Mouse (Mus musculus): Measurements from ENCODE around the gene Syngr1.
A peak's percentile ranks its signal among the peaks of the same experiment; 100 is the strongest.

Syngr1 gene

DNA sequence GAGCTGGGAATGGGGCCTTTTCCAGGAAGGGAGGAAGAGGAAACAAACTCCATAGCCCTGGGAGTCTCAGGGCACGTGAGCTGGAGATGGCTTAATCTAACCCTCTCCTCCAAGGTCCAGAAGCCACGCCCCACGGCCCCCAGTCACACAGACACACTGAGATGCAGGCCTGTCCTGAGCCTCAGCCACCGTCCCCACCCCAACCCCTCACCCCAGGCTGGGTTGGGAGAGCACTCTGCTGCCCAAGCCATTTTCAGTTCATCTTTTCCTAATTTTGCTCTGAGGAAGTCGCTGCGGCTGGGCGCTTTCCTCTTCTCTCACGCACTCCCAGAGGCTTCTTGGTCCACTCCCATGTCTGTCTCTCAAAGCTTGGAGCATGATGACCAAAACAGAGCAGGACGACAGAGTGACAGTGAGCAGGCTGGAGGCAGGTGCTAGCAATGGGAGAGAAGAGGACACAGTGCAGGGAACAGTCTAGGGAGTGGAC lies 19.1 kb upstream of the Syngr1 start:
- DNase-seq = peak; percentile 30

DNA sequence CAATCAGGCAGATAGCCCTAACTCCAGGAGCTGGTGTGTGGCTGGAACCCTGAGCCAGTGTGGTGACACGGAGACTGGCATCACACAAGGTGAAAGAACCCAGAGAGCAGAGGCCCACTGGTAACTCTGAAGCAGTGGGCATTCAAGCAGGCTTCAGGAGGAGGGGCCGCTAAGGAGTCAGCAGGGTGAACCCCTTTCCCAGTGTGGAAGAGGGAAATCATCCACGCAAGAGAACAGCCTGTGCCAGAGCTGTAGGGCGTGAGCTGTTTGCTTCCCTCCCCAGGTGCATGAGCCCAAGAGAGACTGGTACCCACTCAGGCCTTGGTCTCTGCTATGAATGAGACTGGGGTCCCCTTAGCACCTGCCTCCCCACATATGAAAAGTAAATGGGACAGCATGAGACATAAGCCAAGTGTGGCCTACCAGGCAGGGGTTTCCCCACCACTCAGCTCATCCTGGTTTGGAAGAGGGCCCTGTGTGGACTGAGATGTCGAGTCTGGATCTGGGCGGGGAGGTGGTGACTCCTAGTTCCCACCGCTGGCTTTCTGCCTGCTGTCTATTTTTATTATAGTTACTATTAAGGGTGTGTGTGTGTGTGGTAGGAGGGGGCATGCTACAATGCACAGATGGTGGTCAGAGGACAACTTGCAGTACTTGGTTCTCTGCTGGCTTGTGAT lies 18.4 kb upstream of the Syngr1 start:
- no peak for DNase-seq

DNA sequence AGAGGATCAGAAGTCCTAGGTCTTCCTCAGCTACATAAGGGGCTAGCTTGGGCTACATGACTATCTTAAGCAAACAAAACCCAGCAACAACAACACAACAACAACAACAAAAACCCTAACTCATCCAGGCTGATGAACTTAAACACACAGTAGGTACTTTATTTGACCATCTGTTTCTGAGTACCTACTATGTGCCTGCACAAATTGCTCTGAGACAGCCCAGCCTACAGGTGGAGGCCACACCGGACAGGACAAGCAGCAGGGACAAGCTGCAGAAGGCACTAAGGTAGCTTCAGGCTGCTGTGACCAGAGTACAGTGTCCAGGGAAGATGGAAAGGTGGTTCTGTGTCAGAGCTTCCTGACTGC lies 17.9 kb upstream of the Syngr1 start:
- no peak for DNase-seq

DNA sequence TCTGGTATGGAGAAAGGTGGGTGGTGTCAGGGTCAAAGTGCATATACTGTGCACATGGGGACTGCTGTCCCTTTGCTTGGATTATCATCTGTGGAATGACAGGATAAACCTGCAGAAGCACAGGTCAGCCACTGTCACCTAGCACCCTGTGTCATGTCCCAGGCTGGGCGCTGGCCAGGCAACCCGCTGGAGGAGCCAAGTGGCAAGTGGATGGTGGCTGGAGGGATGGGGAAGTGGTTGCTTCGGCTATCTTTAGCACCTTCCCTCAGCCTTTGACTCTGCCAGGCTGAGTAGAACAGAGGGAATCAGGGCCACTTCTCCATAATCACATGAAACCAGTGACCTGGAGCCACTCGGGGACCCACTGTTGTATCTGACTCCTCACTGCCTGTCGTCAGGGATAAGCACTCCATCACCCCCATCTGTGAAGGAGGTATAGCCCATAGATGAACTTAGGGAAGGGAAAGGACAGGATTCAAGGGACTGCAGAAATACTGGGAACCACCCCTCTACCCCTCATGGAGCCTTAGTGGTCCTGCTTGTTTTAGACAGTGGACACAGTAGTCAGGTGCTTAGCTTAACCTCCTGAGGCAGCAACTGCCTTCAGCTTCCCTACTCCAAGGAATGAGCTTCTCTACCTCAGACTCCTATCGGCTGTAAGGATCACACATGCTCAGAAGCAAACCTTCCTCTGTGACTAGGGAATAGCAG lies 16.3 kb upstream of the Syngr1 start:
- DNase-seq = no peak

DNA sequence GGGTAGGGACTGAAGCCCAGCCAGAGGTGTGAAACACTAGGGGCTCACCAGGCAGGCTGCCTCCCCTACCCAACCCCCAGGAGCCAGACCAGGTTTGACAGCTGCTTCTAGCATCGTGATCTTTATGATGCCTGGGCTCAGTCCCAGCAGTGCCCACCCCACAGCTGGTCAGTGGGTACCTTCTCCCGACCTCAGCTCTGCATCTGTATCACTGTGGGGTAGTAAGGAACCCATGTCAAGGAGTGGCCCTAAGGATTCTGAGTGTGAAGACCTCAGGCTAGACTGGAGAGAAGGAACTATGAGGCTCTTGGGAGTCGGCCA lies 15.8 kb upstream of the Syngr1 start:
- no peak for DNase-seq

DNA sequence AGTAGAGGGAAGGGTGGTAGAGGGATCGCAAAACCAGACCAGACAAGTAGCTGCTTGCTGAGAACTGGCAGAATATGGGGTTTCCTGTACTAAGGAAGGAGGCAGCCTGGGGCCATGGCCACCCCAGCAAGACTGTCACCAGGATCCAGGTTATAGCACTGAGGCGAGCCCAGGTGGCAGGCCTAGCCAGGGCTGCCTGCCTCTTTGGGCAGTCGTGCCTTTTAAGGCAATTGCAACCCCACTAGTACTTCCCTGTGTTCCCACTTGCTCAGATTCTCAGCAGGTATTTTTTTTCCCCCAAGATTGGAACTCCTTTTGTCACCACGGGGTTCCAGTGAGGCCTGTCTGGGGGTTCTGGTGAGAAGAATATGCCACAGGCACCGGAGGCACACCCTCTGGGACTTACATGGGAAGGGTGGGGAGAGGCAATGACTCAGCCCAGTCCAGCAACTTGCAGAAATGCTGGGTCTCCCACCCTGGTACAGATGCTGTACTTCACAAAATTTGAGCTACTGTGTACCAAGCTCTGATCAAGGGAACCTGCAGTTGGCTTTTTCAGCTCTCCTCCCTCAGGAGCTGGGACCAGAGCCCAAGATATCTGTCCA lies 15.3 kb upstream of the Syngr1 start:
- DNase-seq = no peak

DNA sequence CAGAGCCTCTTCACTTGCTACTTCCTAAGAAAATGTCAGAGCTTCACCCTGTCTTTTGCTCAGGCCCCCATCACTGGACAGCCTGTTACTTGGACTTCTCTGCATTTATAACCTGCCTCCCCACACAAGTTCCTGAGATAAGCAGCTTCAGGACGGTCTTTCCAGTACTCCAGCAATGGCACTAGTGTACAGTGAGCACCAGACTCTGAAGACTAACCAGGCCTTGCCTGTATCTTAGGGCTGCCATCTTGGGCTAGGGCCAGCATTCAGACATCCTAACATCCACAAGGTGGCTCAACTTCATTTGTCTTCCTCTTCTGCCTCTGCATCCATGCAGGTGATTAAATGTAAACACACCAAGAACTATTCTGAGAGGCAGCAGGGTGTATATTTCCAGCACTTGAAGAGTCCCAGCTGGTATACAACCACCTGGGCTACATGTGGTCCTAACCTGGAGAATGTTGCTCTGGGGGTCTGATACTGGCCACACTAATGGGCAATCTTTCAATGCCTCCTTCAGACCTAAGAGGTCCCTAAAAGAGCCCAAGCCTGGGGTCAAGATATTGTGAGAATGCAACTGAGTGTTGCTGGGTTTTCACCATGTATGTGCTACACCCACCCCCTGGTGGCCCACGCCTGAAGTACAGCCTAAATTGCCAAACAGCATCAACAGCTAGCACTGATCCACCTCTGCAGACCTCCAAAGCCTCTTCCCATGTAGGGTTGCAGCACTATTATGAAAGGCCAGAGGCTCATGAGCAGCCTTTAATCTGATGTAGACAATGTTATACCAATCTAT lies 14.6 kb upstream of the Syngr1 start:
- peak; percentile 86 for DNase-seq

DNA sequence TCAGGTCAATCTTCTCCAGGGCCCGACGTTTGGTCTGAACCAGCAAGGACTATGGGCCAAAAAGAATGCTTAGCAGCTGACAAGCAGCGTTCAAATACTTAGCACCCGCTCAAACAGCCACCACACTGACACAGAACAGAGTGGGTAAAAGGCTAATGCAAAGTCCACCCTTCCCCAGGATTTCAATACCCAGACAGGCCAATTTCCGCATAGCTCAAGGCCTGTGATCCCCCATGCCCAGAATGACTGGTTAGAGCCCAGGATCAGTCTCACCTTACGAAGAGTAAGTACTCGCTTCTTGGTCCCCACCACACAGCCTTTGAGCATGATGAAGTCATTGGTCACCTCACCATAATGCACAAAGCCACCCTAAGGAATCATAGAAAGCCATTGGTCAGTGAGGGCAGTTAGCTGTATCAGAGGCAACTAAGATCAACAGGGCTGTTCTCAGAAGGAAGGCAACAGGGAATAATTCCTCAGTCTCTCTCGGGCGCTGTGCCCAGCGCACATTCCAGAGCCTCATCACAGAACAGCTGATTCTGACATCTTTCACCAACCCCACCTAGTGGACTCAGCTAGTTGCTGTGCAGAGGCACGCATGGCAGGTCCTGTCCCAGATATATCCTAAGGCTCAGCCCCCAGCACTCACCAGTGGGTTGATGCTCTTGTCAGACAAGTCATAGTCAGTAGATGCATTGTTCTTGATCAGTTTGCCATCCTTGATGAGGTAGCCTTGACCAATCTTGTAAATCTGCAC lies 12.9 kb upstream of the Syngr1 start:
- DNase-seq = no peak

DNA sequence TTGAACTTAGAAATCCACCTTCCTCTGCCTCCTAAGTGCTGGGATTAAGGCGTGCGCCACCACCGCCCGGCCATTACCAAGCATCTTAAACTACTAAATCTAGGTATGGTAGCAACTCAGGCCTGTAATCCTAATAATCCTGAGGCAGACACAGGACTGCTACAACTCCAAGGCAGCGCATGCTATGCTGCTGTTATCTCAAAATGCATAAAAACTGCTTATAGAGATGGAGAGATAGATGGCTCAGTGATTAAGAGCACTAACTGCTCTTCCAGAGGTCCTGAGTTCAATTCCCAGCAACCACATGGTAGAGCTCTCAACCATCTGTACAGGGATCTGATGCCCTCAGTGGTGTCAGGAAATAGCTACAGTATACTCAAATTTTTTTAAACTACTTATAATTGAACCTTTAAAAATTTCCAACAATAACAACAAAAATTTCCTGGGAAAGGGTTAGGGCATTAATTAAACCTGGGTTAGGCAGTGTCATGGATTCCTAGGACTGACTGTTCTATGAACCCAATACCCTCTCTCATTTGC lies 11.9 kb upstream of the Syngr1 start:
- DNase-seq = no peak

DNA sequence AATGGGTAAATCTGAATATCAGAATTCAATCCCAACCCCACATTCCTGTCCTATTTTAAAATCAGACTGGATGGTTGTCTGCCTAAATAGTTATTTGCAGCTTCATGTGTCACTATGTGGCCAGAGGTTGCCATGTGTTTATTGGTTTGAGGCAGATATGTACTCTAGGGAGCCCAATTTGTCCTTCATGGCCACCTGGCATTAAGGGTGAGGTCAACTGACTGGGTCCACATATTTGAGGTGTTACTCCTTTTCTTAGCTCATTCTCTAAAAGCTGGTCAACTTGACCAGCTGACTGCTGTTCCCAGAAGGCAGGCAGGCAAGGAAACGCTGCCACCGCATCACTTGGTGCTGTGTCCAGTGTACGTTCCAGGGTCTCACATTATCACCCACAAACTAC lies 11.2 kb upstream of the Syngr1 start:
- DNase-seq = no peak

DNA sequence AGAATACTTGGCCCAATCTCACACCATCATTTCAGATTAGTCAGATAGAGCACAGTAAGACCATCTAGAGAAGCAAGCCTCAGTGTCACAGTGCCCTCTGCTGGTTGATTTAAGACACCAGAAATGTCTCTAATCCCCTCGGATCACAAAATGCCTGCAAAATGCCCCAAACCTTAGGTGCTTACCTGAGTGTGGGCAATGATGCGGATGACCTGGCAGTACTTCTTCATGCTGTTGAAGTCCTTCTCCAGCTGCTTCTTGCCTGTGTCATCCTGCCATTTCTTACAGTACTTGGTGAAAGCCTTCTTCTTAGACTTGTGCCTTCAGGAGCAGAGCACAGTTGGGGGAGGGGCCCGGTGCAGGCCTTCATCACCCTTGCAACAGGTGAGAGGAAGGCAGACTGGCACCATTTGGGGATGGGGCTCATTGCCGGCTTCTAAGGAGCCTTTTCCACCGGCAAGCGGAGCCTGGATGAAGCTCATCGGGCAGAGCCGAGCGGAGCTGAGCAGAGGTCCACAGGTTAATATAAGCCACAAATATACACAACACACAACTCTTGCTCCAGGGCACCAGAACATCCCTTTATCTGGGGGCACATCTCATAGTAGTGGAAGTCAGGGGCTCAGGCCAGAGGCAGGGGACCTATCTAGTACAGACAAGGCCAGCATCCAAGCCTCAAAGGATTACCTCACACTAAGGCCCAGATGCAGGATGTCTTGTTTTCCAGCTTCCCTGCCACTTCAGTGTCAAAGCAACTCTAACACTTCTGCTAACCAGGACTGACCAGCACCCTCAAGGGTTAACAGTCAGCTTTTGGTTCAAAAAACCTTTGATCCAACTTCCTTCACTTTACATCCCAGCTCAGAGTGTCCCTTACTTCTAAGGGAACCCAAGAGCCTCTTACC lies 10.2 kb upstream of the Syngr1 start:
- DNase-seq = peak; percentile 64

DNA sequence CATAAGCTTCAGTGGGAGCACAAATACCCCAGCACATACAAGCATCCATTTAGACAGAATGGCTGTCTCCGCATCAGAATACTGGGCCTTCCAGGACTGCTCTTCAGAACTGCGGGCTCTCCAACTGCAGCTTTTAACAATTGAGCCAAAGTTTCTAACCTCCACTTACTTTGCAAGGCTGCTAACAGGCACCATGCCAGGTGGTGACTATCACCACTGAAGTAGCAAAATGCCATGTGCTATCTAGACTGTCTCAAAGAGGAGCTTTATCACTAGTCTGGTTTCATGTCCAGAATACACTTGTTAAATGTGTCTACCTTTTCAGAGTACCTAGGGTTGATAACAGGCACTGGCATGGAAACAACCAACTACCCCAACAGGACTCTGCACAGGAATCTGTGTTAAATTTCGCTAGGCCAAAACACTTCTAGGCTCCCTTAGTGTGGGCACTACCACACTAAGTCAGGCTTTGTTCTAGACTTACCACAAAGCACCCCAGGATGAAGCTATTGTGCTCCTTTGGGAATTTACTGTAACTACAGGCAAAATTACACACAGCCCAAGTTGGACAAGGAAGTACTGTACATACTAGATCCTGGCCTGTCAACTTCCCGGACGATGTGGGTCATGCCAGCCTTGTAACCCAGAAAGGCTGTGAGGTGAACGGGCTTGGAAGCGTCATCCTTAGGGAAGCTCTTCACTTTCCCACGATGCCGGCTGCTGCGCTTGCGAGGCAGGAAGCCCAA lies 9.2 kb upstream of the Syngr1 start:
- DNase-seq = no peak

DNA sequence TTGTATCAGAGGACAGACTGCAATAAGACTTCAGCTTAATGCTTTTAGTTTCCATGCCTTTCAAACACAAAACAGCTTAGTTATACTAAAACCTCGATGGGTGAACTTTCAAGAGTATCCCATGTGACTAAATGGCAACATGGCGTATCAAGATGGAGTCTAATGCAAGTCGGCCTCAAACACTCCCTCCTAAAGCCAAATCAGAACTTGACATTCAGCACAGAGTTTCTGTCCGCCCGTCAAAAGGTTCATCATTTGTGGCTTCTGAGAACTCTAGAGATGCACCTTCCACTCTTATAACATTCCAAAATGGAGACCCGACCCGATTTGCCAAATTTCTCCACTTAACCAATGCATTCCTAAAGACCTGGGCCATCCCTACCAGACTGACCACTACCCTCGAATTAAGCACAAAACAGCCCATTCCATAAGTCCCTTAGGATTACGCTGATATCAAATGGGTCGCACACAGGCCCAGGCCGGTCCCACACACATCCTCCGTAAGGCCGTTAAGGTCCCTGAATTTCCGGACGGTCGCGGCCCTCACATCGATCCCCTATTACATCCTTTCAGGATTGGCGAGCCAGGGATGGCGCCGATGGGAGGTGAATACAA lies 8.4 kb upstream of the Syngr1 start:
- no peak for DNase-seq

DNA sequence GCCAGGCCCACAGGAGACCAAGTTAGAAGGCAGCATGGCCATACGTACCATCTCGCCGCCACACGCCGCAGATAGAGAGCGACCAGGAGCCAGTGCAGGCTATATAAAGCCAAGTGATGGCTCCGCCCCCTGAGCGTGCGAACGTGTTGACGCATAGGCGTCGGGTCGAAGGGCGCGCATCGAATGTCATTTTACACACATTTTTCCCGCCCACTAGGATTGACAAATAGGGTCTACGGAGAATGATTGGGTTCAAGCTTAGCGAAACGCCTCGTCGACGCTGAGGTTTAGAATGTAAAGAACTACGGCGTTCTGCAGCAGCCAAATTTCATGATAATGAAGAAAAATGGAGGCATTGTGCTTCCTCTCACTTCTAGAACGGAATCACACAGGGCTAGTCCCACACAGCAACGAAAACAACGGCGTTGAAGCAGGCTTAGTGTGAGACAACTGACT lies 7.8 kb upstream of the Syngr1 start:
- DNase-seq = peak; percentile 100

DNA sequence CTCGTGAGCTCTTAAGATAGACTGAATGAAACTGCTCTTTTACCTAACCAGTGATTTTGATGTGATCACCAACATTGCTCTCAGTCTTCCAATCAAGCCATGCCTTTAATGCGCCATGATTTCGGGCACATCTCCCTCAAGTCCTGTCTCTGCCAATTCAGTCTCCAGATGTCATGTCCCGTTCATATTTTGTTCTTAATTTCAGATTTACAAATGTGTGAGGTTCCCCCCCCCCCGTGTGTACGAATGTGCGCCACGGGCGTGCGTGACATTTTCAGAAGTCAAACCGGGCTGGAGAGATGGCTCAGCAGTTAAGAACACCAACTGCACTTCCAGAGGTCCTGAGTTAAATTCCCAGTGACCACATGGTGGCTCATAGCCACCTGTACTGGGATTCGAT lies 7.4 kb upstream of the Syngr1 start:
- no peak for DNase-seq

DNA sequence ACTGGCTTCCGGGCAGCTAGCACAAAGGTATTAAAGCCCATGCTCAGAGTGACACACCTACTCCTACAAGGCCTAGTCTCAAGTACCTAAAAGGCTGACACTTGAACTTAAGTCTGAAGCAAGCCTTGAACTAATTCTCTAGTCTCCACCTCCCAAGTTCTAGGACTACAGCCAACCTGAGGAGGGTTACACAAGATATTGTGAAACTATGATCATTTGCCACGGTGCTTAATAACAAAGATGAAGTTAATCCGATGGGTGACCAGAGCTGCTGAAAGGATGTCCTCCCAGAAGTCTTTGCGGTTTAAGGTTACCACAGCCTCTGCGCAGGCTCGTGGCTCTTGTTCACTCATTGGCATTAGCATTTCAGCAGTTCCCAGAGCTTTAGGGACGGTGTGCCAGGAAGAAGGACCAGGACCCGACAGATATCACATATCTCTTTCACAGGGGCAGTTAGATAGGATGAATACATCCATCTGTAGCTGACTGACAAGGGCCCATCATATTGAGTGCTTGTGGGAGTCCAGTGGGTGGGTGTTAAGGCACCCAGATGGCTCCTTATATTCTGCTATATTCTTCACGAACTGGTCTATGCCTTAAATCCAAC lies 3.6 kb upstream of the Syngr1 start:
- peak; percentile 65 for DNase-seq

DNA sequence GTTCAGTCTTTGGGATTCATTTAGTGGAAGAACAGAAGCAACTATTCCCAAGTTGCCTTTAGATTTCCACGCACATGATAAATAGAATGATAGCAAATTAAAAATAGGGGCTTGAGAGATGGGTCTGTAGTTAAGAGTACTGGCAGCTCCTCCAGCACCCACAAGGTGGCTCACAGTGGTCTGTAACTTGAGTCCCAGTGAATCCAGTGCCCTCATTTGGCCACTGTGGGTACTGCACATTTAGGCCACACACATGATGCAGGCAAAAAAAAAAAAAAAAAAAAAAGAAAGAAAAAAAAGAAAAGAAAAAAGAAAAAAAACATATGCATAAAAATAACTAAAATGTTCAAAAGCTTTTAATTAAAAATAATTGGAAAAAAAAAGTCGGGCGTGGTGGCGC lies 2.5 kb upstream of the Syngr1 start:
- DNase-seq = peak; percentile 99

DNA sequence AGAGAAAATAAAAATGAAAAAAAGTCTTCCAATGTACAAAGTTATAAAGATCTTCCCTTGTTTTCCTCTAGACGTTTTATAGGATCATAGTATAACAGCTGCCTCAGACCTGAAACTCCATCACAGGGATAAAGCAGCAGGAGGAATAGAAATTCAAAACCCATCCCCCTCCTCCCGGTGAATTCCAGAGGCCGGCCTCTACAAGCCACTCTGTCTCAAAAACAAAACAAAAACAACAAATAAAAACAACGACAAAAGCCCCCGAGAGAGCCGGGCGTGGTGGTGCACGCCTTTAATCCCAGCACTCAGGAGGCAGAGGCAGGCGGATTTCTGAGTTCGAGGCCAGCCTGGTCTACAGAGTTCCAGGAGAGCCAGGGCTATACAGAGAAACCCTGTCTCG lies 979 bp upstream of the Syngr1 start:
- no peak for DNase-seq

DNA sequence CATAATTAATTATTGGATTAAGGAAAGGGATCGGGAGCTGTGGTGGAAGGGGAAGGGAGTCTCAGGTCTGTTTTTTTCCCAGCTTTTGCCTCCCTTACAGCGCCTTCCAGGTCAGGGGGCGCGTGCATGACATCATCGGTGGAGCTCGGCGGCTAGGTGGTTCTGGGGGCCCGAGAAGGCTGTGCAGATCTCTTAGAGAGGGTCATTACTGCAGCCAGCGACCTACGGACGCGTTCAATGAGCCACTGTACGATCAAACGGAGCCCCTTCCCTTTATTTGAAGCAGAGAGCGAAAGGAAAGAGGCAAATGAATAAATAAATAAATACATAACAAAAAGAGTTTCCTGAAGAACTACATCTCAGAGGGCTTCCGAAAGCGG lies 403 bp upstream of the Syngr1 start:
- DNase-seq = no peak

DNA sequence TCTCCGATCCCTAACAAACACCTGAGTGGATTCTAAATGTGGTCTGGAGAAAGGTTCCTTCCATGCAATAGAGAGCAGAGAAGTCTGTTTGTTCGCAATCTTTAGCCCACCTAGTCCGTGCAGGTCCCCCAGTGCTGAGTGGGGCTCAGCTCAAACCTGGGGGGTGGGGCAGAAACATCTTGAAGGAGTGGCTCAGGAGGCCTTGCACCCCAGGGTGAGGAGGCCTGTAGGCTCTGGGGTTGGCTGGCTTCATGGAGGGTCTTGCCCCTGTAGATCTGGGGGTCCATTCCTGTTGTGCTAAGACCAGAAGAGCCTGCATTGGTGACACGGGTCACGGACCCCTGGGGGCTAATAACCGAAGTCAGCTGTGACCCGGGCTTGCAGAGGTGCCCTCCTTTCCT lies 907 bp downstream of the Syngr1 start:
- no peak for DNase-seq

Data from lung, postnatal 36 days (tissue).